Mouse (Mus musculus): ENCODE data around the gene Fam129a. TPM values are rescaled to one million over a fixed set of nuclear protein-coding genes. Genes with fewer than 3 reads are reported as not detected.

Gene Fam129a
- total RNA-seq, 1 experiment: 7.5 TPM

DNA sequence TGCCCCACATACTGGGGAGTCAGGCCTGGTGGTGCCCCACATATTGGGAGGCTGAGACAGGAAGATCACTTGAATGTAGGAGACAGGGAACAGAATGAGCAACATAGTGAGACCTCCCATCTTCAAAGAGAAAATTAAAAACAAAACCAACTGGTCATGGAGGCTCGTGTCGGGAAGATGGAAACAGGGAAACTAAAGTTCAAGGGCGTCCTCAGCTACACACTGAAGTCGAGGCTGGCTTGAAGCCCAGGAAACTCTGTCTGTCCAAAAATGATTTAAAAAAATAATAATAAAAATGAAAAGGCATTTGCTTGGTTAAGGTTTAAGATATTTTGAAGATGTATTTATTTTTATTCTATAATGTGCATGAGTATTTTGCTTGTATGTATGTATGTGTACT, 152.8 kb downstream of the Fam129a start:
- in situ Hi-C loops (cut with MboI; ENCODE audit: low sequenced_read_pairs in 2 of 2, unreplicated experiment in 2 of 2): no loop called here
- Histone ChIP-seq H3K27ac (ENCODE audit: insufficient read depth, low read depth, low read length, poor library complexity, severe bottlenecking) (no peak overlapping the region), H3K9me3 (ENCODE audit: control insufficient read depth, insufficient read depth, low read depth, low read length) (no peaks in the 10 kb centered on the region), H3K9ac (ENCODE audit: insufficient read depth, low read depth, low read length, poor library complexity, severe bottlenecking) (no peak overlapping the region), H3K36me3 (ENCODE audit: control insufficient read depth, insufficient read depth, low read length, poor library complexity, severe bottlenecking) (no peaks in the 10 kb centered on the region), H3K4me3 (ENCODE audit: insufficient read depth in 1 of 2, low read depth in 1 of 2, low read length in 2 of 2, poor library complexity in 1 of 2, severe bottlenecking in 1 of 2) (no peak overlapping the region), H3K4me1 (ENCODE audit: control insufficient read depth in 2 of 2, insufficient read depth in 2 of 2, low read length in 2 of 2, poor library complexity in 1 of 2) (no peaks in the 10 kb centered on the region)
- no peak for TF ChIP-seq ZNF384 (IDR thresholded peaks at IDR 0.05; ENCODE audit: low read depth, low read length)
- no peak for TF ChIP-seq CHD2 (IDR thresholded peaks at IDR 0.05; ENCODE audit: low read depth, low read length)
- TF ChIP-seq MAFK (IDR thresholded peaks at IDR 0.05; ENCODE audit: insufficient read depth, low read depth, low read length): no peak
- no peak for TF ChIP-seq HCFC1 (IDR thresholded peaks at IDR 0.05; ENCODE audit: borderline replicate concordance, insufficient read depth, low read length)
- TF ChIP-seq ZC3H11A (IDR thresholded peaks at IDR 0.05; ENCODE audit: borderline replicate concordance, low read depth, low read length): no peak
- no peak for DNase-seq (ENCODE audit: low read depth, low spot score)

DNA sequence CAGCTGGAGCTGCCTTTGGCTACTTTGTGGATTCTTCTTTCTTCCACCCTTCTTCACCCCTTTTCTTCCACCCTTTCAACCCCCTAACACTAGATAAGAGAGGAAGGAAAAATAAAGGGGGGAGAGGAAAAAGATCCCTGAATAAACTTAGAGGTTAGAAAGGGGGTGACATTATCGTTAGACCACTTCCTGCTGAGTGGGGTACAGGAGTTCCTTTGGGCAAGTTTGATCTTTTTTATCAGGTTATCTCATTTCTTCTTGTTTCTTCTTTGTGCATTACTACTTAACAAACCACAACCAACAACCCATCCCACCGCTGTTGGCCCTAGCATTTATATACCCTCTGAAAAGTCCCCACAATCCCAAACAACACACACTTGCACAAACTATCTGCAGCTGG, 154.6 kb downstream of the Fam129a start:
- in situ Hi-C loops (cut with MboI; ENCODE audit: low sequenced_read_pairs in 2 of 2, unreplicated experiment in 2 of 2): no loop called here
- TF ChIP-seq CHD2 (IDR thresholded peaks at IDR 0.05; ENCODE audit: low read depth, low read length): no peak
- TF ChIP-seq ZNF384 (IDR thresholded peaks at IDR 0.05; ENCODE audit: low read depth, low read length): no peak
- no peak for TF ChIP-seq MAFK (IDR thresholded peaks at IDR 0.05; ENCODE audit: insufficient read depth, low read depth, low read length)
- no peak for TF ChIP-seq HCFC1 (IDR thresholded peaks at IDR 0.05; ENCODE audit: borderline replicate concordance, insufficient read depth, low read length)
- TF ChIP-seq ZC3H11A (IDR thresholded peaks at IDR 0.05; ENCODE audit: borderline replicate concordance, low read depth, low read length): no peak
- no peaks in the 10 kb centered on the region for H3K36me3 ChIP-seq (ENCODE audit: control insufficient read depth, insufficient read depth, low read length, poor library complexity, severe bottlenecking)
- no peak overlapping the region for H3K4me3 ChIP-seq (ENCODE audit: insufficient read depth in 1 of 2, low read depth in 1 of 2, low read length in 2 of 2, poor library complexity in 1 of 2, severe bottlenecking in 1 of 2)
- no peak overlapping the region for H3K9ac ChIP-seq (ENCODE audit: insufficient read depth, low read depth, low read length, poor library complexity, severe bottlenecking)
- no peaks in the 10 kb centered on the region for H3K9me3 ChIP-seq (ENCODE audit: control insufficient read depth, insufficient read depth, low read depth, low read length)
- no peaks in the 10 kb centered on the region for H3K4me1 ChIP-seq (ENCODE audit: control insufficient read depth in 2 of 2, insufficient read depth in 2 of 2, low read length in 2 of 2, poor library complexity in 1 of 2)
- no peak for DNase-seq (ENCODE audit: low read depth, low spot score)
- H3K27ac ChIP-seq (ENCODE audit: insufficient read depth, low read depth, low read length, poor library complexity, severe bottlenecking): no peak overlapping the region

DNA sequence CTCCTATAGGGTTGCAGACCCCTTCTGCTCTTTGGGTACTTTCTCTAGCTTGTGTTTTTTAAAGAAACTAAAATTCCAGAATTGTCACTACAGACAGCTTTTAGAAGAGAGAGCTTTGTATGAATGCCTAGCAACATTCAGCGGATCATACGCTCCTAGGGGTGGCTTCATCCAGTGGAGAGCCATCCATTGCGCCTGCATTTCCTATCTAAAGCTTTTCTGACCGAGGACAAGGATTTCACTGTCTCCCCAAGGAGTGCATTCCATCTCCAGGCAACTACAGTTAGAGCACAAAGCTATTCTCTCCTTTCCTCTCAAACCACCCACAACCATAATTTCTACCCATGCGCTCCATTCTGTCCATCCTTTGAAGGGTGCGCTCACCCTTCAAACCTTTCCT, 155.4 kb downstream of the Fam129a start:
- H3K4me1 ChIP-seq (ENCODE audit: control insufficient read depth in 2 of 2, insufficient read depth in 2 of 2, low read length in 2 of 2, poor library complexity in 1 of 2): no peaks in the 10 kb centered on the region
- no peak for TF ChIP-seq HCFC1 (IDR thresholded peaks at IDR 0.05; ENCODE audit: borderline replicate concordance, insufficient read depth, low read length)
- no peak for TF ChIP-seq ZC3H11A (IDR thresholded peaks at IDR 0.05; ENCODE audit: borderline replicate concordance, low read depth, low read length)
- no peak for TF ChIP-seq MAFK (IDR thresholded peaks at IDR 0.05; ENCODE audit: insufficient read depth, low read depth, low read length)
- TF ChIP-seq ZNF384 (IDR thresholded peaks at IDR 0.05; ENCODE audit: low read depth, low read length): no peak
- no peak for TF ChIP-seq CHD2 (IDR thresholded peaks at IDR 0.05; ENCODE audit: low read depth, low read length)
- H3K4me3 ChIP-seq (ENCODE audit: insufficient read depth in 1 of 2, low read depth in 1 of 2, low read length in 2 of 2, poor library complexity in 1 of 2, severe bottlenecking in 1 of 2): no peak overlapping the region
- H3K36me3 ChIP-seq (ENCODE audit: control insufficient read depth, insufficient read depth, low read length, poor library complexity, severe bottlenecking): no peaks in the 10 kb centered on the region
- H3K9me3 ChIP-seq (ENCODE audit: control insufficient read depth, insufficient read depth, low read depth, low read length): no peaks in the 10 kb centered on the region
- no peak overlapping the region for H3K9ac ChIP-seq (ENCODE audit: insufficient read depth, low read depth, low read length, poor library complexity, severe bottlenecking)
- in situ Hi-C loops (cut with MboI; ENCODE audit: low sequenced_read_pairs in 2 of 2, unreplicated experiment in 2 of 2): no loop called here
- DNase-seq (ENCODE audit: low read depth, low spot score): no peak
- H3K27ac ChIP-seq (ENCODE audit: insufficient read depth, low read depth, low read length, poor library complexity, severe bottlenecking): no peak overlapping the region

DNA sequence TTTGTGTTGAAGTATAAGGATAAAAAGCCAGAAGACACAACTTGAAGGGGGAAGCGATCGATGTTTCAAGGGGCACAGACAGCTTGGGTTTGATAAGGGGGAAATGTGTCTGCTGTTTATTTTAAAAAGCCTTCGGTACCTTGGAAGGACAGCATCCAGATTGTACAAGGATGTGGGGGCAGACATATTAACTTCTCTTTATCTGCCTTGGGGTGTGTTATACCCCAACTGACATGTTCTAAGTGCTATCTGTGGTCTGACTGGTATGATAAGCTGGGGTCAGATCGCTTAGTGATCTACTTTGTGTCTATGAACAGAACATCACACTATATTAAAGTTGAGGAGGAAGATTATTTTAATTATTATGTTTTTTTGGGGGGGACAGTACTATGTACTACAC, 157.2 kb downstream of the Fam129a start:
- H3K4me3 ChIP-seq (ENCODE audit: insufficient read depth in 1 of 2, low read depth in 1 of 2, low read length in 2 of 2, poor library complexity in 1 of 2, severe bottlenecking in 1 of 2): no peak overlapping the region
- no peaks in the 10 kb centered on the region for H3K9me3 ChIP-seq (ENCODE audit: control insufficient read depth, insufficient read depth, low read depth, low read length)
- TF ChIP-seq MAFK (IDR thresholded peaks at IDR 0.05; ENCODE audit: insufficient read depth, low read depth, low read length) (no peak), ZNF384 (IDR thresholded peaks at IDR 0.05; ENCODE audit: low read depth, low read length) (no peak), CHD2 (IDR thresholded peaks at IDR 0.05; ENCODE audit: low read depth, low read length) (no peak), ZC3H11A (IDR thresholded peaks at IDR 0.05; ENCODE audit: borderline replicate concordance, low read depth, low read length) (no peak), HCFC1 (IDR thresholded peaks at IDR 0.05; ENCODE audit: borderline replicate concordance, insufficient read depth, low read length) (no peak)
- in situ Hi-C loops (cut with MboI; ENCODE audit: low sequenced_read_pairs in 2 of 2, unreplicated experiment in 2 of 2): no loop called here
- H3K4me1 ChIP-seq (ENCODE audit: control insufficient read depth in 2 of 2, insufficient read depth in 2 of 2, low read length in 2 of 2, poor library complexity in 1 of 2): no peaks in the 10 kb centered on the region
- no peaks in the 10 kb centered on the region for H3K36me3 ChIP-seq (ENCODE audit: control insufficient read depth, insufficient read depth, low read length, poor library complexity, severe bottlenecking)
- DNase-seq (ENCODE audit: low read depth, low spot score): no peak
- no peak overlapping the region for H3K9ac ChIP-seq (ENCODE audit: insufficient read depth, low read depth, low read length, poor library complexity, severe bottlenecking)
- H3K27ac ChIP-seq (ENCODE audit: insufficient read depth, low read depth, low read length, poor library complexity, severe bottlenecking): no peak overlapping the region

DNA sequence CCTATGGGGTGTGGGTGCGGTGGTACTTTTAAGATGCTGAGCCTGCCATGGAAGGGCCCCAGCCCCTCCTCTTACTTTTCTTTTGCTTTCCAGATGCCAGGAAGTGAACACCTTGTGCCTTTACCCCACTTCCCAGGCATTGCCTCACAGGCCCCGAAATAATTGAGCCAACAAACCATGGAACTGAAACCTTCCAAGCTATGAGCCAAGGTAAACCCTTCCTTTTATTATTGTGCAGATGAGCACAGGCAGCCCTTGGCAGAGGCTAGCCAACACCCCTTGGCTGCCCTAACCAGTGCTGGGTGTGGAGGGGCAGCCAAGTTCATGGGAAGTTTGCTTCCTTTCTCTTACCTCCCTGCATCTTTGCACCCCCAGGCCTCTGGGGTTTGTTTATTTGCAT, 166.2 kb downstream of the Fam129a start:
- H3K4me3 ChIP-seq (ENCODE audit: insufficient read depth in 1 of 2, low read depth in 1 of 2, low read length in 2 of 2, poor library complexity in 1 of 2, severe bottlenecking in 1 of 2): no peak overlapping the region
- TF ChIP-seq CHD2 (IDR thresholded peaks at IDR 0.05; ENCODE audit: low read depth, low read length) (no peak), HCFC1 (IDR thresholded peaks at IDR 0.05; ENCODE audit: borderline replicate concordance, insufficient read depth, low read length) (no peak), ZC3H11A (IDR thresholded peaks at IDR 0.05; ENCODE audit: borderline replicate concordance, low read depth, low read length) (no peak), MAFK (IDR thresholded peaks at IDR 0.05; ENCODE audit: insufficient read depth, low read depth, low read length) (no peak), ZNF384 (IDR thresholded peaks at IDR 0.05; ENCODE audit: low read depth, low read length) (no peak)
- H3K9me3 ChIP-seq (ENCODE audit: control insufficient read depth, insufficient read depth, low read depth, low read length): no peaks in the 10 kb centered on the region
- in situ Hi-C loops (cut with MboI; ENCODE audit: low sequenced_read_pairs in 2 of 2, unreplicated experiment in 2 of 2): no loop called here
- peaks cover 0 to 7% of the 10 kb centered on the region in 2 experiments; a peak in 2 of 4 replicates for H3K4me1 ChIP-seq (ENCODE audit: control insufficient read depth in 2 of 2, insufficient read depth in 2 of 2, low read length in 2 of 2, poor library complexity in 1 of 2)
- DNase-seq (ENCODE audit: low read depth, low spot score): no peak
- no peak overlapping the region for H3K9ac ChIP-seq (ENCODE audit: insufficient read depth, low read depth, low read length, poor library complexity, severe bottlenecking)
- no peaks in the 10 kb centered on the region for H3K36me3 ChIP-seq (ENCODE audit: control insufficient read depth, insufficient read depth, low read length, poor library complexity, severe bottlenecking)
- no peak overlapping the region for H3K27ac ChIP-seq (ENCODE audit: insufficient read depth, low read depth, low read length, poor library complexity, severe bottlenecking)
